Mouse (Mus musculus): ENCODE measurements around the gene Gm21103.
"Not testable (repeated sequence)": the region's sequence is repeated elsewhere in the genome, so short reads cannot be mapped to it uniquely, and the experiment has no call there.

Gene Gm21103

DNA sequence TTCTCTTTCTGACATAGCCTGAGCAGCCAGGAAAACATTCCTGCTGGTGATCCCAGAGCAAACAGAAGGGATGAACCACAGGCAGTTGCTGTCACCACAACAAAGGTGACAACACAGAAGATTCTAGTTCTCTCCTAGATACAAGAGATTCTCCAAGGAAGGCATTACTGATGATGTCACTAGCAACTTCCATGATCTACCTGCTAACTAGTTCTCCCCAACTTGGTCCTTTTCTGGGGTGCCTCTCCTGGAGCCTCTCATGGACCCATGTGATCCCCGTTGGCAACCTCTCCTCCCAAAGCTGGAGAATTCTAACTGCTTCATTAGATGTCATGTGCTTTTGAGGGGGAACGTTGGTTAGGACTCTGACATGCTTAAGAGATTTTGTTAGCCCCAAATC, at the start of gene Gm21103:
Gene Gm21103, minus strand, starts transcription at position 101 of the 400 bp plus-strand sequence.
- DNase-seq (ENCODE audit: low read depth, low spot score) = not testable (repeated sequence)

DNA sequence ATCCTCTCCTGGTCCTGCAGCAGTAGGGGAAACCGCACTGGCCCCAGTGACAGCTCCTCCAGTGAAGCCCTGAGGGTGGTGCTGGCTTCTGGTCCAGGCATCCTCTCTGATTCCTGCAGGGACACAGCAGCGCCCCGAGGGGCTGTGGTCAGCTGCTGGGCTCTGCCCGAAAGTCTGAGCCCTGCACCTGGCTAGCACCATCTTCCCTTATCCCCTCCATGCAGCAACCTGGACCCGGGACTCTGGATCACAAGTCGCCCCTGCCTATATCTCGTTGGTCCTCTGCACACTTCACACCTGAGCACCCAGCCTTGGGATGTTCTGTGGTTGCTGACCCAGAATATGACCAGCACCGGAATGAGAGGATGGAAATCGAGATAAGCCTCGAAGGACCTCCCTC, 38.9 kb upstream of the Gm21103 start, which contains the start of gene Gm3618:
Gene Gm3618, minus strand, starts transcription at position 101 of the 400 bp plus-strand sequence.
- not testable (repeated sequence) for DNase-seq (ENCODE audit: low read depth, low spot score)

GRCm38 (mm10) chr14:6286931-6287715, 17.5 kb downstream of the Gm21103 start, which contains the start of gene Gm3411:
Gm3411 (minus strand) TSS chr14:6287250.
- DNase-seq (ENCODE audit: low read depth, low spot score) = not testable (repeated sequence)

All from c-Kit-negative CD71-positive TER-119-positive erythroid progenitor cells, embryonic 14.5 days (primary cell).